Mouse (Mus musculus): Measurements from ENCODE around the gene Gnb5. TPM values are rescaled to one million over a fixed set of nuclear protein-coding genes. Genes with fewer than 3 reads are reported as not detected.

The Gnb5 gene
- total and polyA plus RNA-seq, 2 experiments from 2014 or later = 79.4 to 97.2 TPM

DNA sequence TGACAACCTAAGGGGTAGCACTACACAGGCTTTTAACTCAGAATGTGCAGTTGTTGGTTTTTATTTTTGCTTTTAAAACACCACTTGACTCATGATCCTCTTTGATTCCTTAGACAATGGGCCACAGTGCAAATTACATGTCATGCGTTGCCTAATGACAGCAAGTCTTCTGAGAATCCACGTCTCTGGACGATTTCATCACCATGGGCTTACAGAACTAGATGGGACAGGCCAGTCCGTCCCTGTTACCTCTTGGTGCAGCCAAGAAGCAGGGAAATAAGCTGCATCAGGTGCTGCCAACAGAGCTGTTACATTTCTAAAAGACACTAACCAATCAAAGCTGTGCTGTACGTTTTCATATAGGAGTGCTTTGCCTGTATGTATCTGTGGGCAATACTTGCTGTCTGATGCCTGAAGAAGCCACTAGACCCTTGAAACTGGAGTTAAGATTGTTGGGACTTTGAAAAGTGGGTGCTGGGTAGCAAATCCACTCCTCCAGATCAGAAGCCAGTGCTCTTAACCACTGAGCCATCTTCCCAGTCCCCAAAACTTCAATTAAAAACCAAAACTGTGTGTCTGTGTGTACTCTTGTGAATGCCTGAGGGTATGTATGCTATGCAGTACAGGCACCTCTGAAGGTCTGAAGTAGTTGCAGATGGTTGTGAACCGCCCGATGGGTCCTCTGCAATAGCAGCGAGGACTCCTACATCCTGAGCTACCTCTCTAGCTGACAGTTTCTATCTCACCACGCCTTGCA is 79.3 kb downstream of the Gnb5 start:
- H3K27me3 ChIP-seq (ENCODE audit: insufficient read depth, low read length) = no peaks in the 10 kb centered on the region
- no peaks in the 10 kb centered on the region for H3K4me1 ChIP-seq (ENCODE audit: insufficient read depth, low read length)
- H3K36me3 ChIP-seq (ENCODE audit: insufficient read depth, low read length) = peaks cover 18% of the 10 kb centered on the region
- no peaks in the 10 kb centered on the region for H3K9me3 ChIP-seq (ENCODE audit: low read length)
- no peak overlapping the region for H3K4me2 ChIP-seq (ENCODE audit: low read depth, low read length, poor library complexity, severe bottlenecking)
- ATAC-seq (ENCODE audit: low FRiP score) = no peak
- no peak overlapping the region for H3K9ac ChIP-seq (replicated peaks; ENCODE audit: low read length, poor library complexity, severe bottlenecking)
- no peak overlapping the region for H3K4me3 ChIP-seq (ENCODE audit: low read depth, low read length)
- WGBS = 77% methylated on average over 9 of the region's 9 CpGs
- no peak for DNase-seq (ENCODE audit: low spot score)
- H3K27ac ChIP-seq (ENCODE audit: low read depth, low read length) = no peak overlapping the region
- TF ChIP-seq CTCF (IDR thresholded peaks at IDR 0.05) = no peak

GRCm38 (mm10) chr9:75393251-75393650 is 87.2 kb downstream of the Gnb5 start:
- Histone ChIP-seq H3K36me3 (ENCODE audit: insufficient read depth, low read length) (peaks cover 48% of the 10 kb centered on the region), H3K9me3 (ENCODE audit: low read length) (no peaks in the 10 kb centered on the region), H3K4me1 (ENCODE audit: insufficient read depth, low read length) (no peaks in the 10 kb centered on the region), H3K9ac (replicated peaks; ENCODE audit: low read length, poor library complexity, severe bottlenecking) (no peak overlapping the region), H3K27ac (ENCODE audit: low read depth, low read length) (no peak overlapping the region), H3K4me2 (ENCODE audit: low read depth, low read length, poor library complexity, severe bottlenecking) (no peak overlapping the region), H3K4me3 (ENCODE audit: low read depth, low read length) (no peak overlapping the region), H3K27me3 (ENCODE audit: insufficient read depth, low read length) (no peaks in the 10 kb centered on the region)
- no peak for ATAC-seq (ENCODE audit: low FRiP score)
- 76% methylated on average over 12 of the region's 12 CpGs for WGBS
- no peak for DNase-seq (ENCODE audit: low spot score)
- TF ChIP-seq CTCF (IDR thresholded peaks at IDR 0.05) = no peak

Other genes starting within 250 kb of the Gnb5 start
- 125 and 160 TPM in 2 replicates for gene Myo5a, start 235.3 kb upstream of the Gnb5 start, total RNA-seq (2014; rRNA removed)
- gene Myo5a, start 235.3 kb upstream of the Gnb5 start, polyA plus RNA-seq (2015; fragmentation: Nextera tagmentation; extraction: Ambion mirVana) = 32.1 and 37.8 TPM in 2 replicates
- gene Myo5c, start 74.3 kb upstream of the Gnb5 start, total RNA-seq (2014; rRNA removed) = 0.22 and 0.61 TPM in 2 replicates
- 0.36 and 0.62 TPM in 2 replicates for gene Myo5c, start 74.3 kb upstream of the Gnb5 start, polyA plus RNA-seq (2015; fragmentation: Nextera tagmentation; extraction: Ambion mirVana)
- not detected in 2 replicates for gene Bcl2l10, start 41.5 kb downstream of the Gnb5 start, total RNA-seq (2014; rRNA removed)
- gene Bcl2l10, start 41.5 kb downstream of the Gnb5 start, polyA plus RNA-seq (2015; fragmentation: Nextera tagmentation; extraction: Ambion mirVana) = not detected in 2 replicates
- 164 and 181 TPM in 2 replicates for gene Mapk6, start 103.7 kb downstream of the Gnb5 start, total RNA-seq (2014; rRNA removed)
- 103 and 109 TPM in 2 replicates for gene Mapk6, start 103.7 kb downstream of the Gnb5 start, polyA plus RNA-seq (2015; fragmentation: Nextera tagmentation; extraction: Ambion mirVana)
- 27.7 and 27.8 TPM in 2 replicates for gene Leo1, start 135.2 kb downstream of the Gnb5 start, total RNA-seq (2014; rRNA removed)
- gene Leo1, start 135.2 kb downstream of the Gnb5 start, polyA plus RNA-seq (2015; fragmentation: Nextera tagmentation; extraction: Ambion mirVana) = 43.0 and 45.0 TPM in 2 replicates

All from midbrain, postnatal 0 days (tissue).